Mouse (Mus musculus) retina, embryonic 14.5 days (tissue): ENCODE data around the gene Ccr3.
A peak's percentile ranks its signal among the peaks of the same experiment; 100 is the strongest.
"Not testable (repeated sequence)": the region's sequence is repeated elsewhere in the genome, so short reads cannot be mapped to it uniquely, and the experiment has no call there.

Source experiments
- DNase-seq: peaks from one replicate; pipeline ENCODE4 v3.0.0-alpha.2; 2015; ENCODE audit warnings: low spot score

Ccr3 gene

GRCm38 (mm10) chr9:124021672-124022071, at the start of gene Ccr3:
Gene Ccr3 (plus strand): TSS chr9:124021972.
- no peak for DNase-seq

- no peak for DNase-seq
These were observed 46.1 kb upstream of the Ccr3 start for GRCm38 (mm10) chr9:123975630-123976029.

GRCm38 (mm10) chr9:123976876-123977663, 44.7 kb upstream of the Ccr3 start:
- no peak for DNase-seq

GRCm38 (mm10) chr9:123978308-123978707, 43.5 kb upstream of the Ccr3 start, which contains the start of gene Ccr1l1:
Gene Ccr1l1 (minus strand): TSS chr9:123978408.
- no peak for DNase-seq

DNA sequence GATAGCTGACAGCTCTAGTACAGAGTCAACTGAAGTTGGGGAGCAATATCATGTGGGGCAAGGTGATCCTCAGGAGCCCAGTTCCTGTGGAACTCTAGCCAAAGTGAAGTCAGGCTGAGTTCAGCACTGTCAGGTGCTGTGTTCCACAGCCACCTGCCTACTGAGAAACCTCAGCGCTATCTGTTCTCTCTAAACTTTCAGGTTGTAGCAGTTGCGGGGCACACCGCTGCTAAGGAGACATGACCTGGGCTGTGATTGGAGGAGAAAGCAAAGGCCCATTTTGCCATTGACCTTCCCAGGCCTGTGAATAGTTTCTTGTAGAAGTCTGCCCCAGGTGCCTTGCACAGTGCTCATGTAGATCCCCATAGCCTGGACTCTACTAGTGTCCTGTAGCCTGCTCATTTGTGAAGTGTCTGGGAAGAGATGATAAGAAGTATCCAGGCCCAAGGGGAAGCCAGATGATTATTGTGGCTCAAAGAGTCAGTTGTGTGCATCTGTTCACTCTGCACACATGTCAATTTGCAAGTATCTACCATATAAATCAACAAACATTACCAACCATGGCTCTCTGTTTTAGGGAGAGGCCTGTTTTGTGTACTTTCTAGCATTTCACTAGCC, 40.8 kb upstream of the Ccr3 start:
- not testable (repeated sequence) for DNase-seq

DNA sequence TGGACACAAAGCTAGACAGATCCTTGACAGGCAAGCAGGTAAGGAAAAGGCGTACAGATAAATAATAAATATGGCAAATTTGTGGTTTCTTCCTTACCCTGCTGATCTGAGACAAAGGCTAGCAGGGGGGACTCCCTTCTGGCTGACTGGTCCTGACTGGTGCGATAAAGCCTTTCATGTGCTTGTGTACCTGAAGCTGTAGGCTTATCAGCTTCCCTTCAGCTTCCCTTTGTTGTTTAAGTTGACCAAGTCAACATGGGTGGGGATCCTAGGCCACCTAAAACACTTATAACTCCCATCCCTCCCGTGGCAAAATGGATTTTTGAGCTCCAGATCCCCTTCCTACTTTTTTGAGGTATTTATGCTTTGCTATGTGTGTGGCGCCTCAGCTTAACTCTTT, 39.9 kb upstream of the Ccr3 start:
- DNase-seq: no peak

DNA sequence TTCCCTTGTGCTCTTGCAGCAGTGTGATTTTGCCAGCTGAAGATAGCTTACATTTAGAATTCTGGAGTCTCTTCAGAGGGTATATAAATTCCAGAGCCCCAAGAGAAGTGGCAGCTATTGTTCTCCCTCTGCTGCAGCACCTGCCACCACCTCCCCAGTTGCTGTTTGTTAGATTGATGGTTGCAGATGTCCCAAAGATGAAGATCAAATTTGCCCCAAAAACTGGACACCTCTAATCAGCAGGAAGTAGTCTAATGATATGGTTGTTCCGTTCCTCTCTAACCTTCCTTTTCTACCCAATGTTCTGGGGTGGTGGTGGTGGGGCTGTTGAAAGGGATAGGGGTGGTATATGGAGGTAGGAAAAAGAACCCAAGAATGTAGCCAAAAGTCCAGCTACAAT, 39.1 kb upstream of the Ccr3 start:
- no peak for DNase-seq

DNA sequence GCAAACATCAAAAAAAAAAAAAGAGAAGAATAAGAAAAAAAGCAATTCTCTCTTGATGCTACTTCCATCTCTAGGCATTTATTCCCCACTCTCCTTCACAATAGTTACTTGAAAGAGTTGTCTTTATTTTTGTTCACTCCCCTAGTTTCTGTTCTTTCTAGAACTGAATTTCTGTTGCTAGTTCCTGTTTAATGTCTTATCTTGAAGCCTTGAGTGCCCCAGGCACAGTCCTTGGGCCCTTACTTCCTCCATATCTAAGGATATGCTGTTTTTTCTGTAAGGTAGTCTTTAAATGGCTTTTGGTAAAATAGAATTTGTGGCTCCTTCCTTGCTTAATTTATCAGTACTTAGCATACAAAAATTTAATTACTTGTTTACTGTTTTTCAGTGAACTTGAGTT, 36.8 kb upstream of the Ccr3 start:
- DNase-seq: no peak

- DNase-seq: no peak
These were observed 35.6 kb upstream of the Ccr3 start for GRCm38 (mm10) chr9:123986217-123986616.

- no peak for DNase-seq
These were observed 32.1 kb upstream of the Ccr3 start for GRCm38 (mm10) chr9:123989671-123990070.

GRCm38 (mm10) chr9:123991312-123991906, 30.4 kb upstream of the Ccr3 start:
- no peak for DNase-seq

DNA sequence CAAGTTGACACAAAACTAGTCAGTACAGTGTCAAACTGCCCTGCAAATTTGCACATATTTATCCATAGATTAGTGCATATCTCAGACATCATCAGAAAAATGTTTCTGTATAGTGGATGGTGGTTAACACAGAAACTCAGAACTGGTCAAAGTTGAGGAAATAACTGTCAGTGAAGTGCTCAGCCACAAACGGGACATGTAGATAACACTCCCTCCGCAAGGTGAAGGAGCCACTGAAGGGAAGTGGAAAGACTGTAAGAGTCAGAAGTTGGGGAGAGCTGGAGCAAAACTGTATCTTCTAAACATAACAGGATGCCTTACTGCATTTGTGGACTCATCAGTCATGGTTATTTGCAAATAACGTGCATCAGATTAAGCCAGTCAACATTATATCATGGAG, 24.1 kb upstream of the Ccr3 start:
- DNase-seq: no peak

- DNase-seq: no peak
These were observed 22.0 kb upstream of the Ccr3 start for GRCm38 (mm10) chr9:123999784-124000183.

- no peak for DNase-seq
These were observed 9.1 kb upstream of the Ccr3 start for GRCm38 (mm10) chr9:124012691-124013090.

DNA sequence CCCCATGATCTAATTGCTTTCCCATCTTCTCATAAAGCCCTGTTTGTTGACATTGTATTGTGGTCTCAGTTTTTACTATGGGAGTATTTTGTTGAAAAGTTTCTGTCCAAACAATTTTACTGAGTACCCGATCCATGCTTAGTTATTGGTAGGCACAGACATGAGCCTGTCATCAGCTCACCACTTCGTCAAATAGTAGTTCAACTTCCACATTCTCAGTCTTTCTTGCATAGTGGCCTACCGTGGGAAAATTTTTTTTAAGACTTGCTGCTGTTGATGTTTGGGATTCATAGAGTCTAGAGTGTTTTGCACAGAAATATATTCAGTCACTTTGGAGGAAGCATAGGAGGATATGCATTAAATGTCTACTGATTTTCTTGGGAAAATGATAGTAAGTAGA, 8.5 kb upstream of the Ccr3 start:
- DNase-seq: no peak

DNA sequence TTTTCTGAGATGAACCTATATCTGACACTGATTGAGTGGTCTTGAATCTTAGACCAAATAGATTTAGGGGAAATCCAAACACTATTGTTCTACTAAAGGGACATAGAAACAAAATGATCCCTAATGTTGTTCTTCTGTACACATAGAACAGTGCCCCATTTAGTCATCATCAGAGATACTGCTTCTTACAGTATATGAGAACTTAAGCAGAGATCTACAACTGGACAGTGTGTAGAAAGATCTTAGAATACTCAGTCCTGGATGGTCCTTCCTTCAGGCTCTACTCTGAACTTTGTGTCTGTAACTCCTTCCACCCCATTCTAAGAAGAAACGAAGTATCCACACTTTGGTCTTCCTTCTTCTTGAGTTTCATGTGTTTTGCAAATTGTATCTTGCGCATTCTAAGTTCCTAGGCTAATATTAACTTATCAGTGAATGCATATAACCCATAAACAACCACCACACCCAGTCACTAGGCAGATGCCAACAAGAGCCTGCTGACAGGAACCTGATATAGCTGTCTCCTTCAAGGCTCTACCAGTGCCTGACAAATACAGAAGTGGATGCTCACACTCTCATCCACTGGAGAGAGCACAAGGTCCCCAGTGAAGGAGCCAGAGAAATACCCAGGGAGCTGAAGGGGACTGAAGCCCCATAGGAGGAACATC, 6.7 kb upstream of the Ccr3 start:
- DNase-seq: no peak

- DNase-seq: no peak
These were observed 5.7 kb upstream of the Ccr3 start for GRCm38 (mm10) chr9:124016048-124016447.

DNA sequence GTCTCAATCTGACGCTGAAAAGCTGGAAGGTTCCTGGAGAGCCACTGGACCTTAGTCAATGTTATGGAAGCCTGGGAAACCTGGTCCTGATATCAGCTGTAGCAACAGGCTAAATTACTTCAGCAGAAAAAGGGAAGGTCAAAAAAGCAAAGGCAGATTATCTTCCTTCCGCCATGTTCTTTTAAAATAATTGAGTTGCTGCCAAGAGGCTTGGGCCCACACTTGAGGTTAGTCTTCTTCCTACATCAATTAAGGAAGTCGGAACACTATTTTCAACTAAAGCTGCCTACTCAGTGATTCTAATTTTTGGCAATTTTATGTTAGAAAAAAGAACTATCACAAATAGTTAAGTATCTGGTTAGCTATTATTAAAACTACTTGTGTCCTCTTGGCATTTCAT, 1.9 kb upstream of the Ccr3 start:
- DNase-seq: no peak

DNA sequence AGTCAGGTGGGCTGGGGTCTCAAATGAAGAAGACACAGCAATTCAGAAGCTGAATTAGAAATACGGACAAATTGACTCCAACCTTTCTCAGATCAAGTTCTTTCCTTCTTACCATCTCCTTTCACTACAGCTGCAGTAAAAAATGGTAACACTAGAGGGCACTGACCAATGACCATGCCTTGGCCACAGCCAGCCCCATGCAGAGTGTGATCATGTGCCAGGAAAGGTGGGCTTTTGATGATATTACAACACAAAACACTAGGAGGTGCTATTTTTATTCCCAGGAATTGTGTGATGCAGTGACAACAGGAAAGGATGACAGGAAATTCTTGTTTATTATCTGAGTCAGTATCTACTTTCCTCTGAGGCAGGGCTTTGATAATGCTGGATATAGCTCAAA, 11.6 kb downstream of the Ccr3 start:
- peak; percentile 51 for DNase-seq

GRCm38 (mm10) chr9:124037707-124038106, 15.9 kb downstream of the Ccr3 start:
- DNase-seq: peak; percentile 27

DNA sequence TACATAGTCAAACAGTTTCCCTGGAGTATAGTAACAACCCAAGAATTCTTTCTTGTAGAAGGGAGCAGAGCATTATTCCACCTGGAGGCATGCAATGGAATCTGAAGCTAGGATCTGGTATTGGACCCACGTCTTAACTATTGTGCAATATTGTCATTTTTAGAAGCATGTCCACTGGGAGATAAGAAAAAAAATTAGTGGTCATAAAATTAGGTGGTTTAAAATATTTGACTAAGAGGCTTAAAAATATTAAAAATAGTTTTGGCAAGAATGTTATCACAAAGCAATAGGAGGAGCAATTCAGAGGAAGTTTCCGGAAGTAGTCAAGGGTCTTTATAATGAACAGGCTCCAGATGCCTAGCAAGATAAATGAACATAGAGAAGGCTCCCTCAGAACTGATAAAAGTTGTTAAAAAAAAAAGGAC, 16.4 kb downstream of the Ccr3 start:
- DNase-seq: no peak

GRCm38 (mm10) chr9:124038949-124039348, 17.2 kb downstream of the Ccr3 start:
- DNase-seq: no peak

GRCm38 (mm10) chr9:124040932-124041331, 19.2 kb downstream of the Ccr3 start:
- DNase-seq: no peak
